Mouse (Mus musculus) liver, adult 2 months (tissue): ENCODE data around the gene Nhlh1. TPM values are rescaled to one million over a fixed set of nuclear protein-coding genes. Genes with fewer than 3 reads are reported as not detected.

Source experiments
- DNase-seq: peaks from one replicate; pipeline ENCODE4 v3.0.0-alpha.2; 2011; ENCODE audit warnings: low read depth, low spot score; ENCODE audit errors: extremely low read depth
- H3K27ac ChIP-seq: fragments of 200-500 bp; replicated peaks from 2 replicates; pipeline ENCODE4 v1.5.1; 2012; ENCODE audit warnings: low read depth, mild to moderate bottlenecking, control low read depth, inconsistent platforms, low read length; ENCODE audit not compliant: insufficient read depth
- H3K27me3 ChIP-seq: fragments of 200-500 bp; 2 replicates; pipeline ENCODE4 v1.6.1; 2012; ENCODE audit warnings: mild to moderate bottlenecking, moderate library complexity, low read length, inconsistent platforms; ENCODE audit not compliant: control insufficient read depth, insufficient read depth
- H3K36me3 ChIP-seq: fragments of 200-500 bp; 2 replicates; pipeline ENCODE4 v1.6.1; 2012; ENCODE audit warnings: low read length, inconsistent platforms; ENCODE audit not compliant: control insufficient read depth, insufficient read depth
- H3K4me1 ChIP-seq: fragments of 200-500 bp; 2 replicates; pipeline ENCODE4 v1.6.1; 2011; ENCODE audit warnings: low read length; ENCODE audit not compliant: control insufficient read depth, insufficient read depth
- H3K4me3 ChIP-seq: fragments of 200-500 bp; 2 replicates; pipeline ENCODE4 v1.5.1; 2011; ENCODE audit warnings: low read depth, mild to moderate bottlenecking, control low read depth, low read length, moderate library complexity; ENCODE audit not compliant: insufficient read depth
- H3K79me2 ChIP-seq: fragments of 200-500 bp; 2 replicates; pipeline ENCODE4 v1.6.1; 2012; ENCODE audit warnings: inconsistent platforms, mild to moderate bottlenecking, low read length, moderate library complexity; ENCODE audit not compliant: control insufficient read depth, insufficient read depth
- H3K9ac ChIP-seq: fragments of 200-500 bp; 2 replicates; pipeline ENCODE4 v1.6.1; 2012; ENCODE audit warnings: low read depth, mild to moderate bottlenecking, control low read depth, inconsistent platforms, low read length
- CTCF ChIP-seq: fragments of 200-500 bp; IDR thresholded peaks from 2 replicates; pipeline ENCODE4 v1.5.1; 2011; ENCODE audit warnings: low read depth, low read length, control low read depth
- POLR2A ChIP-seq: fragments of 200-500 bp; IDR thresholded peaks from 2 replicates; pipeline ENCODE4 v1.6.1; 2011; ENCODE audit warnings: low read length, control low read depth; ENCODE audit not compliant: insufficient read depth; ENCODE audit errors: extremely low read depth
- WGBS: fragments of 180-500 bp; shearing (Covaris S2); methylation state at CpG from one replicate; pipeline ENCODE4 v1.1.7; 2018; 5-methylcytosine and 5-hydroxymethylcytosine counted together
- polyA plus RNA-seq: library from polyadenylated mRNA; depleted of rRNA; stranded (reverse); fragments of >200 nt; gene quantifications from 2 replicates; pipeline ENCODE4 v1.2.3, GENCODE M21; 2012
- total RNA-seq: library from RNA; depleted of rRNA; stranded (reverse); fragments of >200 nt; gene quantifications from 2 replicates; pipeline ENCODE4 v1.2.3, GENCODE M21; 2014

Nhlh1 gene
- total and polyA plus RNA-seq, 2 experiments, result not detected

GRCm38 (mm10) chr1:172024140-172024895 is 33.1 kb downstream of the Nhlh1 start:
- no peak overlapping the region for H3K27ac ChIP-seq

GRCm38 (mm10) chr1:172019863-172020521 is 37.4 kb downstream of the Nhlh1 start:
- H3K27ac ChIP-seq, result no peak overlapping the region
- H3K36me3 ChIP-seq, result no peaks in the 10 kb centered on the region
- H3K9ac ChIP-seq, result no peak overlapping the region
- 90% methylated on average over 10 of the region's 10 CpGs for WGBS
- no peak overlapping the region for H3K4me3 ChIP-seq
- H3K4me1 ChIP-seq, result no peaks in the 10 kb centered on the region
- TF ChIP-seq POLR2A (no peak), CTCF (no peak)
- H3K79me2 ChIP-seq, result no peaks in the 10 kb centered on the region
- H3K27me3 ChIP-seq, result no peaks in the 10 kb centered on the region
- no peak for DNase-seq

More at GRCm38 (mm10) chr1:172024140-172024895, 33.1 kb downstream of the Nhlh1 start:
- H3K27me3 ChIP-seq, result no peaks in the 10 kb centered on the region
- no peak overlapping the region for H3K4me3 ChIP-seq
- 85% methylated on average over 9 of the region's 9 CpGs for WGBS
- no peaks in the 10 kb centered on the region for H3K36me3 ChIP-seq
- no peaks in the 10 kb centered on the region for H3K79me2 ChIP-seq
- H3K4me1 ChIP-seq, result no peaks in the 10 kb centered on the region
- no peak for DNase-seq
- TF ChIP-seq CTCF (no peak), POLR2A (no peak)
- no peak overlapping the region for H3K9ac ChIP-seq

GRCm38 (mm10) chr1:172019339-172019738 is 38.0 kb downstream of the Nhlh1 start:
- no peak overlapping the region for H3K4me3 ChIP-seq

GRCm38 (mm10) chr1:172018336-172019311 is 38.7 kb downstream of the Nhlh1 start:
- H3K9ac ChIP-seq, result no peak overlapping the region
- no peaks in the 10 kb centered on the region for H3K79me2 ChIP-seq
- no peaks in the 10 kb centered on the region for H3K4me1 ChIP-seq
- H3K4me3 ChIP-seq, result no peak overlapping the region
- no peaks in the 10 kb centered on the region for H3K27me3 ChIP-seq
- no peaks in the 10 kb centered on the region for H3K36me3 ChIP-seq
- 93% methylated on average over 9 of the region's 9 CpGs for WGBS
- TF ChIP-seq POLR2A, result no peak
- TF ChIP-seq CTCF, result no peak
- H3K27ac ChIP-seq, result no peak overlapping the region
- no peak for DNase-seq

More at GRCm38 (mm10) chr1:172019339-172019738, 38.0 kb downstream of the Nhlh1 start:
- Histone ChIP-seq H3K79me2 (no peaks in the 10 kb centered on the region), H3K27ac (no peak overlapping the region), H3K4me1 (no peaks in the 10 kb centered on the region), H3K27me3 (no peaks in the 10 kb centered on the region), H3K9ac (no peak overlapping the region), H3K36me3 (no peaks in the 10 kb centered on the region)
- DNase-seq, result no peak
- WGBS, result 93% methylated on average over 4 of the region's 4 CpGs
- TF ChIP-seq POLR2A (no peak), CTCF (no peak)

- no peaks in the 10 kb centered on the region for H3K27me3 ChIP-seq
- no peaks in the 10 kb centered on the region for H3K4me1 ChIP-seq
- no peak for DNase-seq
- TF ChIP-seq POLR2A, result no peak
- no peak for TF ChIP-seq CTCF
- H3K27ac ChIP-seq, result no peak overlapping the region
- H3K4me3 ChIP-seq, result no peak overlapping the region
- WGBS, result 94% methylated on average over 6 of the region's 6 CpGs
- no peaks in the 10 kb centered on the region for H3K79me2 ChIP-seq
- H3K36me3 ChIP-seq, result no peaks in the 10 kb centered on the region
- no peak overlapping the region for H3K9ac ChIP-seq
These were observed 39.8 kb downstream of the Nhlh1 start for GRCm38 (mm10) chr1:172017517-172018070.
